Mouse (Mus musculus) forebrain, embryonic 14.5 days (tissue): ENCODE data around the gene Dtd1. TPM values are rescaled to one million over a fixed set of nuclear protein-coding genes. Genes with fewer than 3 reads are reported as not detected.

Experiments
- ATAC-seq: fragments of 200-750 bp; cut with Nextera tagmentation; 2 replicates; pipeline ENCODE4 v1.8.0; 2017; ENCODE audit warnings: mild to moderate bottlenecking, moderate library complexity
- DNase-seq: peaks from one replicate; pipeline ENCODE4 v3.0.0-alpha.2; 2015; ENCODE audit warnings: low spot score
- H3K27ac ChIP-seq: fragments of 300-500 bp; sonication (generic); 2 replicates; pipeline ENCODE4 v1.5.1; 2014; ENCODE audit warnings: low read depth, mild to moderate bottlenecking, control low read depth, low read length, moderate library complexity
- H3K27me3 ChIP-seq: fragments of 300-500 bp; sonication (generic); replicated peaks from 2 replicates; pipeline ENCODE4 v1.6.1; 2014; ENCODE audit warnings: low read length, control low read depth, mixed read lengths; ENCODE audit not compliant: control insufficient read depth, insufficient read depth
- H3K36me3 ChIP-seq: fragments of 300-500 bp; sonication (generic); 2 replicates; pipeline ENCODE4 v1.6.1; 2014; ENCODE audit warnings: low read length, control low read depth; ENCODE audit not compliant: control insufficient read depth, insufficient read depth
- H3K4me1 ChIP-seq: fragments of 300-500 bp; sonication (generic); 2 replicates; pipeline ENCODE4 v1.6.1; 2014; ENCODE audit warnings: antibody characterized with exemption, low read length, control low read depth; ENCODE audit not compliant: control insufficient read depth, insufficient read depth
- H3K4me2 ChIP-seq: fragments of 300-500 bp; sonication (generic); 2 replicates; pipeline ENCODE4 v1.6.1; 2014; ENCODE audit warnings: mild to moderate bottlenecking, control low read depth, low read length
- H3K4me3 ChIP-seq: fragments of 300-500 bp; sonication (generic); 2 replicates; pipeline ENCODE4 v1.5.1; 2014; ENCODE audit warnings: low read depth, low read length, control low read depth
- H3K9ac ChIP-seq: fragments of 300-500 bp; sonication (generic); 2 replicates; pipeline ENCODE4 v1.6.1; 2014; ENCODE audit warnings: mild to moderate bottlenecking, low read length, control low read depth, moderate library complexity
- H3K9me3 ChIP-seq: fragments of 300-500 bp; sonication (generic); replicated peaks from 2 replicates; pipeline ENCODE4 v1.6.1; 2016; ENCODE audit warnings: low read length, control low read depth, mixed read lengths; ENCODE audit not compliant: control insufficient read depth
- WGBS: fragments of 180-500 bp; shearing (Covaris S2); extraction: QIAGEN DNeasy Blood & Tissue Kit; methylation state at CpG from one replicate; pipeline ENCODE4 v1.1.7; 2014; 5-methylcytosine and 5-hydroxymethylcytosine counted together
- microRNA-seq: library from miRNA; unstranded; fragments of <30 nt; microRNA quantifications from one replicate; pipeline ENCODE4, GENCODE M21; 2016
- polyA plus RNA-seq: library from polyadenylated mRNA; unstranded; fragments of >200 nt; fragmentation: Nextera tagmentation; extraction: Ambion mirVana; gene quantifications from 2 replicates; pipeline ENCODE4 v1.2.1, GENCODE M21; 2014

Gene Dtd1
- polyA plus RNA-seq, 1 experiment from 2014 or later, result 69.7 TPM

- WGBS, result 89% methylated on average over 8 of the region's 8 CpGs
Measured at GRCm38 (mm10) chr2:144797515-144797914, 197.8 kb downstream of the Dtd1 start.

GRCm38 (mm10) chr2:144807766-144808754 is 208.4 kb downstream of the Dtd1 start:
- no peaks in the 10 kb centered on the region for H3K36me3 ChIP-seq
- no peaks in the 10 kb centered on the region for H3K9me3 ChIP-seq
- no peaks in the 10 kb centered on the region for H3K27me3 ChIP-seq
- H3K4me1 ChIP-seq, result no peaks in the 10 kb centered on the region
- H3K4me2 ChIP-seq, result no peak overlapping the region
- no peak overlapping the region for H3K9ac ChIP-seq
- 58% methylated on average over 15 of the region's 15 CpGs for WGBS
- DNase-seq (no peak), ATAC-seq (no peak)
- H3K27ac ChIP-seq, result no peak overlapping the region
- H3K4me3 ChIP-seq, result no peak overlapping the region

More at GRCm38 (mm10) chr2:144797515-144797914, 197.8 kb downstream of the Dtd1 start:
- no peak overlapping the region for H3K27ac ChIP-seq
- no peak overlapping the region for H3K4me3 ChIP-seq
- no peak overlapping the region for H3K4me2 ChIP-seq
- ATAC-seq (no peak), DNase-seq (no peak)
- no peaks in the 10 kb centered on the region for H3K9me3 ChIP-seq
- no peaks in the 10 kb centered on the region for H3K36me3 ChIP-seq
- no peaks in the 10 kb centered on the region for H3K27me3 ChIP-seq
- H3K4me1 ChIP-seq, result no peaks in the 10 kb centered on the region
- no peak overlapping the region for H3K9ac ChIP-seq

Small RNA genes lying within 50 kb of the gene (microRNA-seq; reads per million reads assigned to microRNA genes)
- gene Gm24823, result not detected

Other genes starting within 250 kb of the Dtd1 start
- gene Kat14, start 230.9 kb upstream of the Dtd1 start, polyA plus RNA-seq, result 21.0 and 22.0 TPM in 2 replicates
- 0.47 and 0.71 TPM in 2 replicates for gene Pet117, start 230.9 kb upstream of the Dtd1 start, polyA plus RNA-seq
- 4.3 and 5.1 TPM in 2 replicates for gene Dzank1, start 72.5 kb upstream of the Dtd1 start, polyA plus RNA-seq
- gene Polr3f, start 72.2 kb upstream of the Dtd1 start, polyA plus RNA-seq, result 24.4 and 27.5 TPM in 2 replicates
- 65.0 and 71.1 TPM in 2 replicates for gene Rbbp9, start 49.0 kb upstream of the Dtd1 start, polyA plus RNA-seq
- 71.1 and 73.1 TPM in 2 replicates for gene Sec23b, start 43.7 kb upstream of the Dtd1 start, polyA plus RNA-seq
- 45.8 and 59.0 TPM in 2 replicates for gene Smim26, start 5.8 kb upstream of the Dtd1 start, polyA plus RNA-seq
- gene Scp2d1, start 223.8 kb downstream of the Dtd1 start, polyA plus RNA-seq, result not detected in 2 replicates